Mouse (Mus musculus) cerebellum, adult 2 months (tissue): ENCODE measurements around the gene Ntm.

Experiments
- CTCF ChIP-seq: fragments of 200-500 bp; IDR thresholded peaks from 2 replicates; pipeline ENCODE4 v1.5.1; 2011; ENCODE audit warnings: low read depth, mild to moderate bottlenecking, control low read depth, low read length, moderate library complexity, borderline replicate concordance; ENCODE audit not compliant: insufficient read depth
- POLR2A ChIP-seq: fragments of 200-500 bp; IDR thresholded peaks from 2 replicates; pipeline ENCODE4 v1.6.1; 2011; ENCODE audit warnings: low read length, control low read depth, borderline replicate concordance; ENCODE audit not compliant: insufficient read depth

- TF ChIP-seq CTCF, result no peak
- no peak for TF ChIP-seq POLR2A
These were observed 78.9 kb downstream of the Ntm start for GRCm38 (mm10) chr9:29884062-29884461.
